Mouse (Mus musculus): ENCODE data around the gene Sult2a8.
"Not testable (repeated sequence)": the region's sequence is repeated elsewhere in the genome, so short reads cannot be mapped to it uniquely, and the experiment has no call there.

Gene Sult2a8

DNA sequence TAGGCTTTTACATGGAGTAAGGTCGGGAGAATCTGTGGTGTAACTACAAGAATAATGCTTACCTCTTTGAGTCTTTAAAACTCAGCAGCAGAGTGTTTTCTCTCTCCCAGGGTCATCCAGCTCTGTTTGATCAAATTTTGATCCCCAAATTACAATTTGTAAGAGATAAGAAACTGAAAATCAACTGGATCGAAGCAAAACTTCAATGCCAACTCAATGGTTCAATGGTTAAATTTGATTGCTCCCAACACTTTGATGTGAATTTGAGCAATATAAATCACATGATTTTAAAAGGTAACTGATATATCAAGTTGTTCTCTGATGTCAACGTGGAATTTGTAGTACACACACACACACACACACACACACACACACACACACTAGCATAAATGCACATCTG is at the start of gene Sult2a8:
TSS of gene Sult2a8 (minus strand) at position 236 of the 400 bp plus-strand sequence.
- DNase-seq (ENCODE audit: low read depth, low spot score) = no peak

DNA sequence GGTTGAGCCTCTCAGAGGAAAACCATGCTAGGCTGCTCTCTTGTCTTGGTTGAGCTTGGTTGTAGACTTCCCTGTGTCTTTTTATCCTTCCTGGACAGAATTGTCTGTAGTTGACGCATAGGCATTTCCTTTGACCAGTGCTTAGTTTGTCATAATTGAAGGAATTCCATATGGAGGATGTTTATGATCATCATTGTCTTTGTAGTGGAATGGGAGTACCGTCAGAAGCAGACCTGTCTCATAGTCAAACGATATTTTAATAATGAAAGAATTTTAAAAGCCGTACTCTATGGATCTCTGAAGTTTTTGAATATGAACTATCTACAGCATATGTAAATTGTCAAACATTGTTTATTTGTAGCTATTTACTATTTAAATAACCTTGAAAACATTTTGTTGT is 47.6 kb upstream of the Sult2a8 start, which contains the start of gene Sult2a7:
TSS of gene Sult2a7 (minus strand) at position 101 of the 400 bp plus-strand sequence.
- DNase-seq (ENCODE audit: low read depth, low spot score) = no peak

DNA sequence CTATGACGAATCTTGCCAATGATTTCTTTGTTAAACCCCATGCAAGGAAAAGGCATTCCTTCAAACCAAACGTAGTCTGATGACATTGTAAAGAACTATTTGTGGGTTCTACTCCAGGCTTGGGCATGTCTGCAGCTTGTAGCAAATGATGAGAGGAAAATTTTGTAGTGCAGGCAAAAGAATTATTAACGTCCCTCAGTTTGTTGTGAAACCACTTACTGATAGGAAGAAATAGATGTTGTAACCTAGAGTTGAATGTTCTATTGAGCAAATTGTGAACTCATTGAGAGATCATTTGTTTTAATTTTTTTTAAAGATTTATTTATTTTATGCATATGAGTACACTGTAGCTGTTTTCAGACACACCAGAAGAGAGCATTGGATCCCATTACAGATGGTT is 46.3 kb upstream of the Sult2a8 start:
- no peak for DNase-seq (ENCODE audit: low read depth, low spot score)

DNA sequence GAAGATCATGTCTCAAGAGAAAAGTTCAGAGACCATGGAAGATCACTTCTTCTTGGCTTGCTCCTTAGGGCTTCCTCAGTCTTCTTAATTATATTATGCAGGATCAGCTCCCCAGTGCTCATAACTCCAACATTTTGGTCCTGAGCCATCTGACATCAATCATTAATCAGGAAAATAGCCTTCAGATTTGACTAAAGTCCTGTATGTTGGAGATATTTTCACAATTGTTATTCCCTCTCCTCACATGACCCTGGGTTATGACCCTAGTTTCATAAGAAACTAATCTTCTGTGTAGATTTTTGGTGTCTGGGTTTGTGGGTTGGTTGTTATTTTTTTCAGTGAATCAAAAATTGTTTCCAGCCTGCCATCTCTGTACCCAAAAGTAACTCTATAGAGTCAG is 7.0 kb downstream of the Sult2a8 start:
- DNase-seq (ENCODE audit: low read depth, low spot score) = no peak

DNA sequence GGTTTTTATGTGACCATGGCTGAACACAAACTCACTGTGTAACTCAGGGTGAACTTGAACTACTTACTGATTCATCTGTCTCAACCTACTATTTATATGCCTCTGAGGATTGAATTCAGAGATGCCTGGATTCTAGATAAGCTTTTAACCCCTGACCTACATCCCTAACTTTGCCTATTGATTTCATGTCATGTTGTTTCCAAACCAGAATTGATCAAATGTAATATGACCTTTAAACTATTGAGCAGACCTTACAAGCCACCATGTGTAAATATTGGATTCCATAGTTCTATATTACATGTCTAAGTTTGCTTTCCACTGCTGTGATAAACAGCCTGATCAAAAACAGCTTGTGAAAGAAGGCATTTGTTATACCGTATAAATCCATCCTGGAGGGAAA is 8.1 kb downstream of the Sult2a8 start:
- DNase-seq (ENCODE audit: low read depth, low spot score) = no peak

DNA sequence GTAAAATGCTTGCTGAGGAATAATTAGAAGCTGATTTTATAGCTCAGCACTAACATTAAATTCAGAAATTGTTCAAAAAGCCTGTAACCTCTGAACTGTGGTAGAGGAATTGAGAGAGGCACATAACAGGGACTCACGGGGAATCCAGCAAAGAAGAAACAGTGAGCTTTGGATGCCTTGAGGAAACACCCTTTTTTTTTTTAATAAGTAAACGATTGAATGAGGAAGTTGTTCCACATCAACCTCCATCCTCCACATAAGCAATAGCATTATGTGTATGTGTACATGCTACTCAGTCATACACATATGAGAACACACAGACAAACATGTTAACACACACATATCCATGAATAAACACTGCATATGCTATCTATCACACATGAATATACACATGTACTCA is 8.5 kb downstream of the Sult2a8 start:
- DNase-seq (ENCODE audit: low read depth, low spot score) = no peak

DNA sequence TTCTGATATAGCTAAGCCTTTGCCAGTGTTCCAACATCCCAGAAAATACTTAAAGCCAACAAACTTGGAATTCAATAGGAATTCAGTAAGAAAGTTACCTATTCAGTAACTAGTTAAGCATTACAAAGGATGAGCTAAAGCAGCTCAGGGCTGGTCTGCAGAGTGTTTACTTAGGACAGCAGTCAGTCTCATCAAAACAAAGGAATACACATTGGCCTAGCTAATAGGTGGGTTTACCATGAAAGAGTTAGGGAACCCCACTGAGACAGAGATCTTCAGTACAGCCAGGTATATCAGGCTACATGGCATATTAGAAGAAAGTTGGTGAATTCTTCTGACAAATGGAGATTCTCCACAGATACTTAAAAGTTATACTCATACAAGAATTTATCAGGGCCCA is 47.2 kb downstream of the Sult2a8 start:
- not testable (repeated sequence) for DNase-seq (ENCODE audit: low read depth, low spot score)

DNA sequence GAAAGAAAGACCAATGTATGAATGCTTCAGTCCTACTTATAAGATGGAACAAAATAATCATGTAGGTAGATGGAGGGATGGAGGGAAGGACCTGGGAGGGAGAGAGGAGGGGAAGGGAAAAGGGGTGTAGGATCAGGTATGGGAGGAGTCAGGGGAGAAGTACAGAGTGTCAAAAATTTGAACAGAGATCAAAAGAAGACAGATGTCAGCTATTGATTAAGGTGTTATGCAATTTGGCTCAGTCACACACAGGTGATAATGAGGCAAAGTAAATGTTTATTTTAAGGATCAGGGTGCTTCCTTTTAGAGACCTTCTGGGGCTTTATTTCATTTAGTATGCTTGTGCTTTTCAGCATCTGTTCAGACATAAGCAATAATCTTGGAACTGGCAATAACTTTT is 50.1 kb downstream of the Sult2a8 start:
- DNase-seq (ENCODE audit: low read depth, low spot score) = no peak

Measured in A20 (cell line).